Comparison of ENCODE assay signal across 30 mouse cellular contexts in the genomic region with DNA sequence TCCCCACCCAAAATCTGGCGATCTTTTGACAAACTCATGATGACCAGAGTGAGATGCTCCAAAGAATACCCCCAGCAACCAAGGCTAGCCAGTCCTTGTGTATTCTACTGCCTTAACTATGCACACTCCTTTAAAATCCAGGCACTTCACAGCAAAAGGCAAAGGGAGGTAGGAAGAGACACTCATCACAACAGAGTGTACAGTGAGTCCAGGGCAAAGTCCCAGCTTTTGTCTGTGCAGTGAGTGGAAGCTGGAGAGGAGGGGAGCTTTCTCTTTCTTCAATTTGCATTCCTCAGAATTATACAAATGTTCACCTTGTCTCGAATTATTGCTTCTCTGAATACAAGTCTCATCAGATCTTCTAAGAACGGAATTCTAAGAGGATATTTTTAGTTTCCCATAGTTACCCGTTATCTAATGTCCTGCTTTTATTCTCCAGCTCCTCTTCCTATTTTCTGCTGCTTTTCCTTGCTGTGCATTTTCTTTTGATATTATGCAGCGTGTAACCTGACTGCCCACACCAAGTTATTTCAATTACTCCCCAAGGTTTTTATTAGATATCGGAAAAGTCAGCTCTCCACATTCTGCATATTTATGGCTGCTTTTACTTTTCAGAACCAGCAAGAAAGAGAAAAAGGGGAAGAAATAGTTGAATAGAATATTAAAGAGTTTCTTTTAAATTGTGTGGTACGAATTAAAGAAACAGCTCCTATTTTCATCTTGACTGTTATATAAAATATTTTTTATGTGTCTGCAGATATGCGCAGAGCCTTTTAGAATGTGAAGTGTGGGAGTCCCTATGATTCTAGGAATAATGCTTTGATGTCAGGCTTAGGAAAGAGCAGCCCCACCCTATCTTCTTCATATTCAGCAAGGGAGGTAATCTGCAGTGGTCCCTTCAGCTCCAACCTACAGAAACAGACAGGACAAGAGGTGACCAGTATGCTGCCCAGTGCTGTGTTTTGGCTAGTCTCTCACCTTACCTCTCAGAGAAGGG.
A peak's percentile ranks its signal among the peaks of the same experiment; 100 is the strongest.
DNase-seq lines count a peak whose midpoint lies in the region; ATAC-seq lines count a peak whose summit lies in the region.
"Had no signal": no experiment of that assay in that cellular context is flagged by ENCODE, and none has a peak within 500 bp of the region (broad histone marks: within the 10 kb centered on the region; RNA-seq: fewer than 3 reads in every experiment).

No protein-coding gene starts in this region.

- no peaks in the 10 kb centered on the region for H3K9me3 ChIP-seq in midbrain, embryonic 16.5 days (replicated peaks; ENCODE audit: control insufficient read depth, low read length, poor library complexity, severe bottlenecking)
- no peaks in the 10 kb centered on the region for H3K9me3 ChIP-seq in midbrain, embryonic 11.5 days (ENCODE audit: control insufficient read depth, low read length)
- H3K9me3 ChIP-seq: embryonic facial prominence, embryonic 13.5 days; forebrain, embryonic 10.5 days; hindbrain, embryonic 12.5 days; intestine, embryonic 15.5 days had no signal

- H3K27ac ChIP-seq in midbrain, embryonic 16.5 days (ENCODE audit: low read length): peak overlapping the region; percentile 69; the same call in 1 of the 2 replicates
- no peak overlapping the region for H3K27ac ChIP-seq in midbrain, embryonic 11.5 days (ENCODE audit: low read depth, low read length)
- H3K27ac ChIP-seq: embryonic facial prominence, embryonic 13.5 days; forebrain, embryonic 10.5 days; gastrocnemius, adult 2 months; hindbrain, embryonic 12.5 days; hindbrain, postnatal 0 days; intestine, embryonic 15.5 days; liver, embryonic 14.5 days had no signal

- no peaks in the 10 kb centered on the region for H3K36me3 ChIP-seq in midbrain, embryonic 16.5 days (ENCODE audit: control insufficient read depth, insufficient read depth, low read length)
- H3K36me3 ChIP-seq in midbrain, embryonic 11.5 days (ENCODE audit: control insufficient read depth, insufficient read depth, low read length): no peaks in the 10 kb centered on the region
- H3K36me3 ChIP-seq: embryonic facial prominence, embryonic 13.5 days; forebrain, embryonic 10.5 days; hindbrain, embryonic 12.5 days; intestine, embryonic 15.5 days had no signal

- intact Hi-C loops in left cerebral cortex, postnatal 4 days (cut with DNase I): no loop called here

- H3K9ac ChIP-seq in midbrain, embryonic 16.5 days (ENCODE audit: low read depth, low read length): no peak overlapping the region
- no peak overlapping the region for H3K9ac ChIP-seq in midbrain, embryonic 11.5 days (ENCODE audit: low read length)
- H3K9ac ChIP-seq: embryonic facial prominence, embryonic 13.5 days; hindbrain, embryonic 12.5 days; intestine, embryonic 15.5 days; liver, embryonic 14.5 days had no signal

- no peak overlapping the region for H3K4me2 ChIP-seq in midbrain, embryonic 16.5 days (ENCODE audit: low read length)
- H3K4me2 ChIP-seq in midbrain, embryonic 11.5 days: no peak overlapping the region
- H3K4me2 ChIP-seq: embryonic facial prominence, embryonic 13.5 days; heart, embryonic 11.5 days; hindbrain, embryonic 12.5 days; intestine, embryonic 15.5 days had no signal

- no peaks in the 10 kb centered on the region for H3K27me3 ChIP-seq in midbrain, embryonic 16.5 days (ENCODE audit: control insufficient read depth, insufficient read depth, low read depth, low read length)
- H3K27me3 ChIP-seq in midbrain, embryonic 11.5 days (ENCODE audit: control insufficient read depth, insufficient read depth, low read length): no peaks in the 10 kb centered on the region
- H3K27me3 ChIP-seq: embryonic facial prominence, embryonic 13.5 days; hindbrain, embryonic 12.5 days; intestine, embryonic 15.5 days; Patski had no signal

- no peak for DNase-seq in frontal cortex, postnatal 10 days (ENCODE audit: low spot score in 2 of 2)
- DNase-seq in left cerebral cortex, adult 11 months (ENCODE audit: low spot score): peak; percentile 8
- no peak for DNase-seq in left cerebral cortex, postnatal 4 days
- DNase-seq in midbrain, embryonic 11.5 days (ENCODE audit: low spot score, missing footprints): no peak
- DNase-seq in right cerebral cortex, postnatal 36 days (ENCODE audit: low spot score in 2 of 2): no peak
- DNase-seq: adrenal gland, postnatal 10 days; cerebellum, adult 11-12 months; cerebellum, adult 9-11 months; gastrocnemius, adult 2 months; gastrocnemius, postnatal 36 days; heart, adult 18-20 months; heart, postnatal 36 days; layer of hippocampus, adult 9-11 months; liver; lung, adult 2 months; lung, postnatal 10 days; right cerebral cortex, postnatal 25 days; spleen, adult 18-20 months; thymus, adult 18-20 months; thymus, postnatal 25 days had no signal

- H3K4me3 ChIP-seq in midbrain, embryonic 16.5 days (ENCODE audit: low read depth, low read length): no peak overlapping the region
- no peak overlapping the region for H3K4me3 ChIP-seq in midbrain, embryonic 11.5 days (ENCODE audit: low read depth, low read length)
- H3K4me3 ChIP-seq: embryonic facial prominence, embryonic 13.5 days; forebrain, embryonic 10.5 days; gastrocnemius, adult 2 months; hindbrain, embryonic 12.5 days; intestine, embryonic 15.5 days had no signal

- ATAC-seq in frontal cortex, adult (ENCODE audit: low TSS enrichment): peak; percentile 88
- ATAC-seq in midbrain, embryonic 16.5 days: peak; percentile 73
- ATAC-seq in midbrain, embryonic 11.5 days (ENCODE audit: low FRiP score): no peak
- ATAC-seq: hindbrain, postnatal 0 days; intestine, embryonic 15.5 days; Patski had no signal

- 63% methylated on average over 8 of the region's 8 CpGs for WGBS in midbrain, embryonic 16.5 days
- WGBS in midbrain, embryonic 11.5 days: 85% methylated on average over 8 of the region's 8 CpGs

- H3K4me1 ChIP-seq in midbrain, embryonic 16.5 days (ENCODE audit: control insufficient read depth, insufficient read depth, low read length): no peaks in the 10 kb centered on the region
- H3K4me1 ChIP-seq in midbrain, embryonic 11.5 days (ENCODE audit: control insufficient read depth, insufficient read depth, low read length): no peaks in the 10 kb centered on the region
- H3K4me1 ChIP-seq: embryonic facial prominence, embryonic 13.5 days; forebrain, embryonic 10.5 days; hindbrain, embryonic 12.5 days; intestine, embryonic 15.5 days had no signal
